In genomic region chr1:99497457-99497856, GRCm38 (mm10) we compare ENCODE assay signal across 19 mouse cellular contexts.
DNase-seq lines count a peak whose midpoint lies in the region; ATAC-seq and TF ChIP-seq lines count a peak whose summit lies in the region.
"Had no signal": no experiment of that assay in that cellular context is flagged by ENCODE, and none has a peak within 500 bp of the region (broad histone marks: within the 10 kb centered on the region; RNA-seq: fewer than 3 reads in every experiment).

No protein-coding gene starts in this region.

- no peak overlapping the region for H3K4me2 ChIP-seq in intestine, embryonic 16.5 days (ENCODE audit: low read depth, low read length)
- H3K4me2 ChIP-seq in intestine, embryonic 15.5 days (replicated peaks): no peak overlapping the region
- no peak overlapping the region for H3K4me2 ChIP-seq in intestine, postnatal 0 days (replicated peaks; ENCODE audit: low read depth)

- no peaks in the 10 kb centered on the region for H3K36me3 ChIP-seq in intestine, embryonic 16.5 days (ENCODE audit: control insufficient read depth, insufficient read depth, low read length)
- no peaks in the 10 kb centered on the region for H3K36me3 ChIP-seq in intestine, embryonic 15.5 days
- no peaks in the 10 kb centered on the region for H3K36me3 ChIP-seq in intestine, postnatal 0 days (ENCODE audit: control insufficient read depth, insufficient read depth)
- H3K36me3 ChIP-seq: G1E had no signal

- no peak overlapping the region for H3K4me3 ChIP-seq in intestine, embryonic 16.5 days (ENCODE audit: low read length)
- H3K4me3 ChIP-seq in intestine, embryonic 15.5 days (replicated peaks): no peak overlapping the region
- no peak overlapping the region for H3K4me3 ChIP-seq in intestine, postnatal 0 days (ENCODE audit: low read depth, low read length)

- TF ChIP-seq CTCF in intestine, postnatal 0 days (IDR thresholded peaks at IDR 0.05; ENCODE audit: low read depth): no peak

- H3K4me1 ChIP-seq in intestine, embryonic 16.5 days (ENCODE audit: control insufficient read depth, insufficient read depth, low read length): no peaks in the 10 kb centered on the region
- no peaks in the 10 kb centered on the region for H3K4me1 ChIP-seq in intestine, embryonic 15.5 days (replicated peaks)
- no peaks in the 10 kb centered on the region for H3K4me1 ChIP-seq in intestine, postnatal 0 days (replicated peaks; ENCODE audit: control insufficient read depth, insufficient read depth, low read length)

- 82% methylated on average over 3 of the region's 3 CpGs for WGBS in intestine, embryonic 16.5 days
- 87% methylated on average over 3 of the region's 3 CpGs for WGBS in intestine, embryonic 15.5 days
- WGBS in intestine, postnatal 0 days: 84% methylated on average over 3 of the region's 3 CpGs

- no peak for DNase-seq in lung, adult 18-20 months
- DNase-seq: adrenal gland, adult 2 months; adrenal gland, adult 8-10 months; adrenal gland, postnatal 10 days; adrenal gland, postnatal 14 days; adrenal gland, postnatal 25 days; adrenal gland, postnatal 36 days; B cell, adult 2 months; cerebellum, adult 11 months; cerebellum, adult 11-12 months; cerebellum, adult 18-20 months had no signal

- no peaks in the 10 kb centered on the region for H3K27me3 ChIP-seq in intestine, embryonic 16.5 days (replicated peaks; ENCODE audit: control insufficient read depth, insufficient read depth, low read length)
- H3K27me3 ChIP-seq in intestine, embryonic 15.5 days (replicated peaks): no peaks in the 10 kb centered on the region
- no peaks in the 10 kb centered on the region for H3K27me3 ChIP-seq in intestine, postnatal 0 days (replicated peaks; ENCODE audit: control insufficient read depth, insufficient read depth, low read length)
- H3K27me3 ChIP-seq: CH12.LX, Patski had no signal

- H3K9ac ChIP-seq in intestine, embryonic 16.5 days (ENCODE audit: low read depth, low read length): no peak overlapping the region
- H3K9ac ChIP-seq in intestine, embryonic 15.5 days: no peak overlapping the region
- H3K9ac ChIP-seq in intestine, postnatal 0 days (ENCODE audit: low read depth, low read length): no peak overlapping the region

- ATAC-seq in intestine, embryonic 16.5 days: peak; percentile 59; the same call in 1 of the 2 replicates
- ATAC-seq in intestine, embryonic 15.5 days: no peak
- peak; percentile 56; the same call in 1 of the 2 replicates for ATAC-seq in intestine, postnatal 0 days
- ATAC-seq: activated CD4-positive, CD25-positive, alpha-beta regulatory T cell, adult 4 months; CD4-positive, CD25-positive, alpha-beta regulatory T cell, adult 4 months; Patski had no signal

- H3K27ac ChIP-seq in intestine, embryonic 16.5 days (ENCODE audit: low read length): no peak overlapping the region
- no peak overlapping the region for H3K27ac ChIP-seq in intestine, embryonic 15.5 days
- H3K27ac ChIP-seq in intestine, postnatal 0 days (ENCODE audit: low read depth, low read length): no peak overlapping the region

- no peaks in the 10 kb centered on the region for H3K9me3 ChIP-seq in intestine, embryonic 16.5 days (ENCODE audit: control insufficient read depth, low read length)
- H3K9me3 ChIP-seq in intestine, embryonic 15.5 days: no peaks in the 10 kb centered on the region
- H3K9me3 ChIP-seq in intestine, postnatal 0 days (ENCODE audit: control insufficient read depth): no peaks in the 10 kb centered on the region
